Mouse (Mus musculus): ENCODE data around the gene Fam186a. TPM values are rescaled to one million over a fixed set of nuclear protein-coding genes. Genes with fewer than 3 reads are reported as not detected.
"Not testable (repeated sequence)": the region's sequence is repeated elsewhere in the genome, so short reads cannot be mapped to it uniquely, and the experiment has no call there.

The Fam186a gene
- total and polyA plus RNA-seq, 3 experiments = not detected

- TF ChIP-seq ZNF384 (IDR thresholded peaks at IDR 0.05; ENCODE audit: low read depth, low read length) = peak; percentile 74
- not testable (repeated sequence) for H3K9me3 ChIP-seq (replicated peaks; ENCODE audit: insufficient read depth, low read length); H3K4me3 ChIP-seq (ENCODE audit: control insufficient read depth in 1 of 2, insufficient read depth in 1 of 2, low read depth in 2 of 2, low read length in 2 of 2); H3K9ac ChIP-seq (ENCODE audit: control insufficient read depth, low read depth, low read length, poor library complexity, severe bottlenecking); H3K27me3 ChIP-seq (ENCODE audit: control insufficient read depth in 1 of 2, insufficient read depth in 2 of 2, low read length in 2 of 2); DNase-seq (ENCODE audit: low read depth, low spot score); H3K27ac ChIP-seq (ENCODE audit: control insufficient read depth, low read depth, low read length)
- H3K4me1 ChIP-seq (ENCODE audit: control insufficient read depth in 1 of 2, insufficient read depth in 2 of 2, low read length in 2 of 2) = peaks cover 12 to 15% of the 10 kb centered on the region in 2 experiments
- H3K79me2 ChIP-seq (ENCODE audit: control insufficient read depth, insufficient read depth, low read length, poor library complexity) = peaks cover 76% of the 10 kb centered on the region
- peaks cover 2 to 41% of the 10 kb centered on the region in 2 experiments for H3K36me3 ChIP-seq (ENCODE audit: control insufficient read depth in 1 of 2, insufficient read depth in 2 of 2, low read length in 2 of 2)
Measured at GRCm38 (mm10) chr15:99976121-99976520, 9.3 kb upstream of the Fam186a start.

- no peak overlapping the region for H3K27ac ChIP-seq (ENCODE audit: control insufficient read depth, low read depth, low read length)
- peaks cover 61% of the 10 kb centered on the region for H3K79me2 ChIP-seq (ENCODE audit: control insufficient read depth, insufficient read depth, low read length, poor library complexity)
- H3K4me1 ChIP-seq (ENCODE audit: control insufficient read depth in 1 of 2, insufficient read depth in 2 of 2, low read length in 2 of 2) = peaks cover 12 to 19% of the 10 kb centered on the region in 2 experiments
- no peaks in the 10 kb centered on the region for H3K27me3 ChIP-seq (ENCODE audit: control insufficient read depth in 1 of 2, insufficient read depth in 2 of 2, low read length in 2 of 2)
- peak overlapping the region; percentile 99 for H3K9ac ChIP-seq (ENCODE audit: control insufficient read depth, low read depth, low read length, poor library complexity, severe bottlenecking)
- DNase-seq (ENCODE audit: low read depth, low spot score) = no peak
- H3K36me3 ChIP-seq (ENCODE audit: control insufficient read depth in 1 of 2, insufficient read depth in 2 of 2, low read length in 2 of 2) = peaks cover 2 to 48% of the 10 kb centered on the region in 2 experiments
- H3K4me3 ChIP-seq (ENCODE audit: control insufficient read depth in 1 of 2, insufficient read depth in 1 of 2, low read depth in 2 of 2, low read length in 2 of 2) = peak overlapping the region; percentile 28 to 61
- no peaks in the 10 kb centered on the region for H3K9me3 ChIP-seq (replicated peaks; ENCODE audit: insufficient read depth, low read length)
- TF ChIP-seq KAT2A (conservative IDR thresholded peaks at IDR 0.05; ENCODE audit: low read depth, low read length) (no peak), UBTF (IDR thresholded peaks at IDR 0.05; ENCODE audit: borderline replicate concordance, insufficient read depth, low read depth, low read length) (no peak), ELF1 (IDR thresholded peaks at IDR 0.05; ENCODE audit: low read depth, low read length) (no peak), ETS1 (IDR thresholded peaks at IDR 0.05; ENCODE audit: low read depth, low read length) (no peak), NRF1 (IDR thresholded peaks at IDR 0.05; ENCODE audit: insufficient read depth, low read depth, low read length, poor library complexity, severe bottlenecking) (no peak), RCOR1 (IDR thresholded peaks at IDR 0.05; ENCODE audit: low read depth, low read length) (no peak), HCFC1 (IDR thresholded peaks at IDR 0.05; ENCODE audit: low read depth, low read length) (no peak), ZC3H11A (IDR thresholded peaks at IDR 0.05; ENCODE audit: low read depth, low read length) (no peak), MAZ (IDR thresholded peaks at IDR 0.05; ENCODE audit: low read depth, low read length) (no peak)
Measured at GRCm38 (mm10) chr15:99974476-99975220, 7.8 kb upstream of the Fam186a start.

All from MEL (cell line).